Mouse (Mus musculus) heart, adult 2 months (tissue): Measurements from ENCODE around the gene Tbc1d7. TPM values are rescaled to one million over a fixed set of nuclear protein-coding genes. Genes with fewer than 3 reads are reported as not detected.

Source experiments
- DNase-seq, 2 experiments: peaks; one replicate each; pipeline ENCODE4 v3.0.0; 2021
- H3K27ac ChIP-seq: fragments of 200-600 bp; 2 replicates; pipeline ENCODE4 v1.8.1; 2022
- H3K27me3 ChIP-seq: fragments of 200-500 bp; 2 replicates; pipeline ENCODE4 v1.6.1; 2012; ENCODE audit warnings: mild to moderate bottlenecking, low read length, inconsistent platforms, mixed read lengths; ENCODE audit not compliant: control insufficient read depth, insufficient read depth
- H3K36me3 ChIP-seq: fragments of 200-500 bp; 2 replicates; pipeline ENCODE4 v1.6.1; 2012; ENCODE audit warnings: low read length, inconsistent platforms; ENCODE audit not compliant: control insufficient read depth, insufficient read depth
- H3K4me1 ChIP-seq: fragments of 200-500 bp; 2 replicates; pipeline ENCODE4 v1.6.1; 2011; ENCODE audit warnings: low read length; ENCODE audit not compliant: control insufficient read depth, insufficient read depth
- H3K4me3 ChIP-seq: fragments of 200-600 bp; 2 replicates; pipeline ENCODE4 v1.8.1; 2022
- H3K79me2 ChIP-seq: fragments of 200-500 bp; replicated peaks from 2 replicates; pipeline ENCODE4 v1.6.1; 2012; ENCODE audit warnings: mild to moderate bottlenecking, inconsistent platforms, low read length, moderate library complexity, mixed read lengths; ENCODE audit not compliant: control insufficient read depth, insufficient read depth
- H3K9ac ChIP-seq: fragments of 200-500 bp; 2 replicates; pipeline ENCODE4 v1.6.1; 2012; ENCODE audit warnings: low read depth, mild to moderate bottlenecking, control low read depth, inconsistent platforms, low read length, mixed read lengths
- CTCF ChIP-seq: fragments of 200-600 bp; IDR thresholded peaks from 2 replicates; pipeline ENCODE4 v1.8.1; 2022; ENCODE audit warnings: antibody characterized with exemption, mild to moderate bottlenecking, moderate library complexity
- EP300 ChIP-seq: fragments of 200-500 bp; IDR thresholded peaks from 2 replicates; pipeline ENCODE4 v1.6.1; 2011; ENCODE audit warnings: low read depth, low read length, control low read depth; ENCODE audit not compliant: insufficient read depth
- POLR2A ChIP-seq: fragments of 200-500 bp; IDR thresholded peaks from 2 replicates; pipeline ENCODE4 v1.6.1; 2011; ENCODE audit warnings: mild to moderate bottlenecking, low read depth, low read length, control low read depth; ENCODE audit not compliant: insufficient read depth
- WGBS: fragments of 180-500 bp; shearing (Covaris S2); methylation state at CpG from one replicate; pipeline ENCODE4 v1.1.7; 2018; 5-methylcytosine and 5-hydroxymethylcytosine counted together
- intact Hi-C: fragments of 180-260 bp; cut with DNase I; formaldehyde crosslinking; loops from one replicate; pipeline ENCODE4 v1.15.1; 2025
- polyA plus RNA-seq: library from polyadenylated mRNA; depleted of rRNA; stranded (reverse); fragments of >200 nt; gene quantifications from 2 replicates; pipeline ENCODE4 v1.2.3, GENCODE M21; 2012
- total RNA-seq, 2 experiments: library from RNA; stranded (reverse); gene quantifications; 2 replicates each; pipeline ENCODE4 v1.2.3; 2021

The Tbc1d7 gene
- total and polyA plus RNA-seq, 3 experiments, result 28.5 to 34.1 (median 28.8) TPM

- Histone ChIP-seq H3K79me2 (peaks cover 1% of the 10 kb centered on the region; the same call in 1 of the 2 replicates), H3K9ac (no peak overlapping the region), H3K4me3 (no peak overlapping the region), H3K27ac (no peak overlapping the region), H3K27me3 (no peaks in the 10 kb centered on the region), H3K4me1 (peaks cover 3% of the 10 kb centered on the region), H3K36me3 (no peaks in the 10 kb centered on the region)
- 71% methylated on average over 16 of the region's 16 CpGs for WGBS
- no peak for DNase-seq
- intact Hi-C loops, result no loop called here
- TF ChIP-seq EP300 (no peak), POLR2A (no peak), CTCF (no peak)
Observed at GRCm38 (mm10) chr13:43208914-43209439, 37.7 kb upstream of the Tbc1d7 start.

- Histone ChIP-seq H3K4me3 (no peak overlapping the region), H3K79me2 (no peaks in the 10 kb centered on the region; the same call in 1 of the 2 replicates), H3K9ac (no peak overlapping the region), H3K36me3 (no peaks in the 10 kb centered on the region), H3K27ac (no peak overlapping the region), H3K27me3 (no peaks in the 10 kb centered on the region), H3K4me1 (peaks cover 3% of the 10 kb centered on the region; the same call in 1 of the 2 replicates)
- TF ChIP-seq EP300, result no peak
- 92% methylated on average over 12 of the region's 12 CpGs for WGBS
- intact Hi-C loops, result no loop called here
- DNase-seq, result no peak
Observed at GRCm38 (mm10) chr13:43206118-43206683, 34.9 kb upstream of the Tbc1d7 start.

- Histone ChIP-seq H3K4me1 (peaks cover 2% of the 10 kb centered on the region; the same call in 1 of the 2 replicates), H3K4me3 (no peak overlapping the region), H3K79me2 (no peaks in the 10 kb centered on the region; the same call in none of the 2 replicates), H3K27ac (peak overlapping the region; percentile 60), H3K27me3 (no peaks in the 10 kb centered on the region), H3K9ac (no peak overlapping the region), H3K36me3 (no peaks in the 10 kb centered on the region)
- no peak for DNase-seq
- no peak for TF ChIP-seq POLR2A
- TF ChIP-seq CTCF, result no peak
- TF ChIP-seq EP300, result no peak
- 43% methylated on average over 5 of the region's 5 CpGs for WGBS
- intact Hi-C loops, result loop anchor here (1.0 to 2.0 kb wide), 2 partner anchors 29 to 99 kb away; no protein-coding TSS in a partner anchor
Observed at GRCm38 (mm10) chr13:43203641-43204040, 32.3 kb upstream of the Tbc1d7 start.

- Histone ChIP-seq H3K4me3 (no peak overlapping the region), H3K27ac (peak overlapping the region; percentile 60), H3K27me3 (no peaks in the 10 kb centered on the region), H3K9ac (no peak overlapping the region), H3K4me1 (peaks cover 2% of the 10 kb centered on the region; the same call in 1 of the 2 replicates), H3K36me3 (no peaks in the 10 kb centered on the region), H3K79me2 (no peaks in the 10 kb centered on the region; the same call in none of the 2 replicates)
- TF ChIP-seq EP300 (peak; percentile 86; the same call in 1 of the 2 replicates), POLR2A (no peak), CTCF (peak; percentile 70)
- peak; percentile 64 to 77 for DNase-seq
- intact Hi-C loops, result loop anchor here (1.0 to 2.0 kb wide), 2 partner anchors 29 to 100 kb away; no protein-coding TSS in a partner anchor
- WGBS, result 60% methylated on average over 7 of the region's 7 CpGs
Observed at GRCm38 (mm10) chr13:43203234-43203633, 31.9 kb upstream of the Tbc1d7 start.

- 77% methylated on average over 10 of the region's 10 CpGs for WGBS
- Histone ChIP-seq H3K36me3 (no peaks in the 10 kb centered on the region), H3K9ac (no peak overlapping the region), H3K4me1 (peaks cover 2% of the 10 kb centered on the region; the same call in 1 of the 2 replicates), H3K79me2 (no peaks in the 10 kb centered on the region; the same call in none of the 2 replicates), H3K27me3 (no peaks in the 10 kb centered on the region), H3K4me3 (no peak overlapping the region), H3K27ac (no peak overlapping the region)
- no peak for TF ChIP-seq POLR2A
- no peak for DNase-seq
- intact Hi-C loops, result loop anchor here (2.0 kb wide), 1 partner anchor 100 kb away; no protein-coding TSS in a partner anchor
Observed at GRCm38 (mm10) chr13:43202351-43202750, 31.1 kb upstream of the Tbc1d7 start.

- H3K36me3 ChIP-seq, result no peaks in the 10 kb centered on the region
- WGBS, result 51% methylated on average over 22 of the region's 22 CpGs
- no peak overlapping the region for H3K27ac ChIP-seq
- no peak overlapping the region for H3K9ac ChIP-seq
- H3K4me1 ChIP-seq, result peaks cover 2% of the 10 kb centered on the region
- H3K4me3 ChIP-seq, result no peak overlapping the region
- H3K27me3 ChIP-seq, result no peaks in the 10 kb centered on the region
- DNase-seq, result peak; percentile 42 to 55
- TF ChIP-seq POLR2A, result no peak
- peak; percentile 85 for TF ChIP-seq CTCF
- no peak for TF ChIP-seq EP300
- intact Hi-C loops, result loop anchor here (2.0 kb wide), 1 partner anchor 120 kb away; no protein-coding TSS in a partner anchor
- no peaks in the 10 kb centered on the region; the same call in 1 of the 2 replicates for H3K79me2 ChIP-seq
Observed at GRCm38 (mm10) chr13:43201033-43201432, 29.7 kb upstream of the Tbc1d7 start.
